Mouse (Mus musculus): ENCODE results near the gene Mia2. TPM values are rescaled to one million over a fixed set of nuclear protein-coding genes. Genes with fewer than 3 reads are reported as not detected.

The Mia2 gene
- polyA plus RNA-seq, 1 experiment = 59.8 TPM

DNA sequence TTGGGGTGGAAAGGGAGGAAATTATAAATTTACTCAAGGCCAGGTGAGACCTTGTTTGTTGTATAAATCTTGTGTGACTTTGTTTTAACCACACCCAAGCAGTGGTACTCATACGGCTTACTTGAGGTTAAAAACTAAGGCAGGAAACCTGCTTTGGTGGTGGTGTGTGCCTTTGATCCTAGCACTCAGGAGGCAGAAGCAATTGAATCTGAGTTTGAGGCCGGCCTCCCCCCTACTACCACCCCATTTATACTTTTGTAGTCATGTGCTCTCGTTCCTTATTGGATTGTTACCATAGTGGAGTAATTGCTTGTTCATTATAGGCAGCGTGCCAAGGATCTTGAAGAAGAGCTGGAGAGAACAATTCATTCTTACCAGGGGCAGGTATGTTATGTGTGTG lies 74.3 kb downstream of the Mia2 start:
- no peaks in the 10 kb centered on the region for H3K27me3 ChIP-seq (ENCODE audit: control insufficient read depth, insufficient read depth, low read length)
- WGBS = 75% methylated on average over 4 of the region's 4 CpGs
- no peak overlapping the region for H3K4me3 ChIP-seq (replicated peaks; ENCODE audit: insufficient read depth, low read depth, low read length)
- no peaks in the 10 kb centered on the region for H3K4me1 ChIP-seq (ENCODE audit: control insufficient read depth, insufficient read depth, low read length)
- DNase-seq = no peak
- no peak for TF ChIP-seq POLR2A (IDR thresholded peaks at IDR 0.05; ENCODE audit: borderline replicate concordance, insufficient read depth, low read length)
- no peak for TF ChIP-seq CTCF (IDR thresholded peaks at IDR 0.05; ENCODE audit: borderline replicate concordance, insufficient read depth, low read depth, low read length)
- no peak overlapping the region for H3K27ac ChIP-seq (ENCODE audit: insufficient read depth, low read length)

DNA sequence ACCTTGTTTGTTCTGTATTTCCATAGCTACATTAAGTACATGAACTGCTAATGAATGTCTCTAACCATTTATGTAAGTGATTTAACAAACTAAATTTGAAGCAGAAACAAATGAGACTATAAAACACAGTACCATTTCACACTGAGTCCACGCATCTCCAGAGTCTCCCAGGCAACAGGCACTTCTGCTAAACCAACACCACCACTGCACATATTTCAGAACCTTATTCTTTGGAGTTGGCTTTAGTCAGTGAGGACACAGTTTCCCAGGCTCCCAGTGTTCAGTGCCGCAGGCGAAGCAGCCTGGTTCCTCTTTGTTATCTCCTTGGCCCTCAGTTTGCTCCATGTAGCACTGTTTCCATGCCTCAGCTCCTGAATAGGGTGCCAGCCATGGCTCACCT lies 82.2 kb downstream of the Mia2 start:
- no peak overlapping the region for H3K4me3 ChIP-seq (replicated peaks; ENCODE audit: insufficient read depth, low read depth, low read length)
- H3K4me1 ChIP-seq (ENCODE audit: control insufficient read depth, insufficient read depth, low read length) = no peaks in the 10 kb centered on the region
- DNase-seq = no peak
- WGBS = 90% methylated on average over 3 of the region's 3 CpGs
- H3K27me3 ChIP-seq (ENCODE audit: control insufficient read depth, insufficient read depth, low read length) = no peaks in the 10 kb centered on the region
- no peak overlapping the region for H3K27ac ChIP-seq (ENCODE audit: insufficient read depth, low read length)
- no peak for TF ChIP-seq POLR2A (IDR thresholded peaks at IDR 0.05; ENCODE audit: borderline replicate concordance, insufficient read depth, low read length)

DNA sequence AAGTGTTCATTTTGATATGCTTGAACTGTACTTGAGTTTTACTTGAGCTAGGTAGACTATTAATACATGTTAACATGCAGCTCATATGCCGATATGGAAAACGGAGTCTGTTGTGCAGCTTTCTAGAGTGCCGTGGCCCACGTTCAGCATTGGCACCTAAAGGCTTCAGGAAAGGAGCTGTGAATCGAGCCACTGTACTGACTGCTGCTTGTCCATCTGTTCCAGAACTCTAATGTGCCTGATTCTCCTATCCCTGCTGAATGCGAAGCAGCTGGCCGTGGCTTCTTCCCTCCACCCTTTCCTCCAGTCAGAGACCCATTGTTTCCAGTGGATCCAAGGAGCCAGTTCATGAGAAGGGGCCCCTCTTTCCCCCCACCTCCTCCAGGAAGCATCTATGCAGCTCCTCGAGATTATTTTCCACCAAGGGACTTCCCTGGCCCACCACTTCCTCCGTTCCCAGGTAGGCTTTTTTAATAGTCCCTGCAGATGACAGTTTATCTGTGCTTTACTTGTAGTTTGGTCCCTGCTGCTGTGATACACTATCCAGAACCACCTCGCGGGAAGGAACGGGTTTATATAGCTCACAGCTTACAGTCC lies 92.6 kb downstream of the Mia2 start:
- 56% methylated on average over 12 of the region's 12 CpGs for WGBS
- no peak overlapping the region for H3K27ac ChIP-seq (ENCODE audit: insufficient read depth, low read length)
- H3K27me3 ChIP-seq (ENCODE audit: control insufficient read depth, insufficient read depth, low read length) = no peaks in the 10 kb centered on the region
- H3K4me1 ChIP-seq (ENCODE audit: control insufficient read depth, insufficient read depth, low read length) = no peaks in the 10 kb centered on the region
- DNase-seq = no peak
- no peak overlapping the region for H3K4me3 ChIP-seq (replicated peaks; ENCODE audit: insufficient read depth, low read depth, low read length)
- TF ChIP-seq CTCF (IDR thresholded peaks at IDR 0.05; ENCODE audit: borderline replicate concordance, insufficient read depth, low read depth, low read length) = no peak
- TF ChIP-seq POLR2A (IDR thresholded peaks at IDR 0.05; ENCODE audit: borderline replicate concordance, insufficient read depth, low read length) = no peak

DNA sequence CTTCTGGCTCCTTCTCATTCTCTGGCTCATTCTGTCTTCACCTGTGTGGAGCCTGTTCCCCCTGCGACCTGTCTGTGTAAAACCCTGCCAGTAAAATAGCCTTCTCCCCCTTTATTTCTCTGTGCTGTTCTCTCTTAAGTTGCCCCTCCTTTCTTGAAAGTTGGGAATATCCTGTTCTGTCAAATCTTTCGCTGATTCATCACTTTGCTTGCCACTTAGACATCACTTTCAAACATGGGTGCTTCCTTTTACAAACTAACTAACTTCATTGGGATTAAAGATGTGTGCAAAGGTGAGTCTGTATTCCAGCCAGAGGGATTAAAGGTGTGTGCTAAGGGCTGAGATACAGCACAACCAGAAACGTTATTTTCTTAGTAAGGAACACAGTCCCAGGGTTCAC lies 98.0 kb downstream of the Mia2 start:
- 88% methylated on average over 3 of the region's 3 CpGs for WGBS
- no peak for DNase-seq
- Histone ChIP-seq H3K4me3 (replicated peaks; ENCODE audit: insufficient read depth, low read depth, low read length) (no peak overlapping the region), H3K27ac (ENCODE audit: insufficient read depth, low read length) (no peak overlapping the region), H3K4me1 (ENCODE audit: control insufficient read depth, insufficient read depth, low read length) (no peaks in the 10 kb centered on the region), H3K27me3 (ENCODE audit: control insufficient read depth, insufficient read depth, low read length) (no peaks in the 10 kb centered on the region)
- TF ChIP-seq CTCF (IDR thresholded peaks at IDR 0.05; ENCODE audit: borderline replicate concordance, insufficient read depth, low read depth, low read length) (no peak), POLR2A (IDR thresholded peaks at IDR 0.05; ENCODE audit: borderline replicate concordance, insufficient read depth, low read length) (no peak)

DNA sequence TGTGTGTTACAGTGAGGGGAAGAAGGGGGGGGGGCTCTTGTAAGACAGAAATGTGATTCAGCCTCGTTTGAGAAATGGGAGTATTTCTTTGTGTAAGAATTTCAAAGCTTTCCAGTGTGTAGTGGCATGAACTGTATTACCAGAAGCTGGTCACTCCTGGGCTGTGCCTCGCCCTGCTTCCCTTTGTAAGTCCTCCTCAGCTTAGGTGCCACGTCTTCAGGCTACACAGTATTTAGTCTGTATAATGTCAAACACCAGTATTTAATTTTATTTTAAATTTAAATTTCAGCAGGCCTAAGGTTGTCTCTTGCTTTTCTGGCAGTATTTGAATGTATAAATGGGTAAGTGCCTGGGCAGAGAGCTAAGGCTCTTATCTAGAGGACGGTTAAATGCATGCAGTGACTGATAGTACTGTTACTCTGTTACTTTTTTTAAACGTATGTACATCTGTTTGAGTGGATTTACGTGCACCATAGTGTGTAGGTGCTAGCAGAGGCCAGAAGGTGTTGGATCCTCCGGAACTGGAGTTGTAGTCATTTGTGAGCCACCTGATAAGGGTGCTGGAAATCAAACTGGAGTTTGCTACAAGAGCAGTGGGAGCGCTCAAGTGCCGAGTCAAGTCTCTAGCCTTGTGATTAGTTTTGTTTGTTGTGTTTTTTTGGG lies 98.9 kb downstream of the Mia2 start:
- no peaks in the 10 kb centered on the region for H3K27me3 ChIP-seq (ENCODE audit: control insufficient read depth, insufficient read depth, low read length)

DNA sequence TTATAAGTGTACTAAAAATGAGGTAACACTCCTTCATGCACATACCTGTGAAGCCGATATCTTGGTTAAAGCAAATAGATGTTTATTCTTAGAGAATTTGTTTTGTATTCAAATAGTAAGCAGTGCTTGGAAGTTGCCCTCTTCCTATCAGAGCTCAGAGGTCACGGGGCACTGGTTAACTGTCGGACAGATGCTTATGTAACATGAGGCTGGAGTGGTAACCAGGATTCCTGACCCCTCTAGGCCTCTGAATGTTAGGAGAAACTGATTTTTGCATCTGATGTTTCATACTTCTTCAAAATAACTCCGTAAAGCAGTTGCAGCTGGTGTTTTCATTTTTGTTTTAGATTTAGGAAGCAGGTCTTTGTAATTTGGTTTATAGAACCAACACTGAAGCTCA lies 99.5 kb downstream of the Mia2 start:
- H3K4me1 ChIP-seq (ENCODE audit: control insufficient read depth, insufficient read depth, low read length) = no peaks in the 10 kb centered on the region
- H3K4me3 ChIP-seq (replicated peaks; ENCODE audit: insufficient read depth, low read depth, low read length) = no peak overlapping the region
- no peak for DNase-seq
- TF ChIP-seq POLR2A (IDR thresholded peaks at IDR 0.05; ENCODE audit: borderline replicate concordance, insufficient read depth, low read length) (no peak), CTCF (IDR thresholded peaks at IDR 0.05; ENCODE audit: borderline replicate concordance, insufficient read depth, low read depth, low read length) (no peak)
- no peak overlapping the region for H3K27ac ChIP-seq (ENCODE audit: insufficient read depth, low read length)
- WGBS = 95% methylated on average over 4 of the region's 4 CpGs
- no peaks in the 10 kb centered on the region for H3K27me3 ChIP-seq (ENCODE audit: control insufficient read depth, insufficient read depth, low read length)

More for the DNA sequence above, 98.9 kb downstream of the Mia2 start:
- Histone ChIP-seq H3K27ac (ENCODE audit: insufficient read depth, low read length) (no peak overlapping the region), H3K4me3 (replicated peaks; ENCODE audit: insufficient read depth, low read depth, low read length) (no peak overlapping the region), H3K4me1 (ENCODE audit: control insufficient read depth, insufficient read depth, low read length) (no peaks in the 10 kb centered on the region)
- WGBS = 86% methylated on average over 9 of the region's 9 CpGs
- DNase-seq = no peak
- TF ChIP-seq POLR2A (IDR thresholded peaks at IDR 0.05; ENCODE audit: borderline replicate concordance, insufficient read depth, low read length) = no peak
- no peak for TF ChIP-seq CTCF (IDR thresholded peaks at IDR 0.05; ENCODE audit: borderline replicate concordance, insufficient read depth, low read depth, low read length)

DNA sequence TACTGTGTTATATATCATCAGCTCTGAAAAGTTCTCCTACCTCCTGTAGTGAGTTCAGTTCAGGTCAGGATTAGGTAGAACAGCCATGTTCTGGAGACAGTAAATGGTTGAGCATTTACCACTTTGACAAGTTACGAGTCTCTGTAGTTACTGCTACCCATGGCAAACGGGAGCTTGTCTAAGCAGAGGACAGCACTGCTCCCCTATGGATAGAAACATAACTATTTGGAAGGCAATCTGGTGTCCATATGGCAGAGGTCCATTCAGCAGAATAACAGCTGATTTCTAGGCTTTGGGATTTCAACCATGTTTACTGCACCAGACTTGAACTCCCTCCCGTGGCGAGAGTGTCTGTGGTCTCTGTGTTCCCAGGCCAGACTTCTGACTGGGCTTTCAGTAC lies 100.3 kb downstream of the Mia2 start:
- WGBS = 11% methylated on average over 4 of the region's 4 CpGs
- H3K4me1 ChIP-seq (ENCODE audit: control insufficient read depth, insufficient read depth, low read length) = no peaks in the 10 kb centered on the region
- no peaks in the 10 kb centered on the region for H3K27me3 ChIP-seq (ENCODE audit: control insufficient read depth, insufficient read depth, low read length)
- no peak overlapping the region for H3K4me3 ChIP-seq (replicated peaks; ENCODE audit: insufficient read depth, low read depth, low read length)
- no peak overlapping the region for H3K27ac ChIP-seq (ENCODE audit: insufficient read depth, low read length)
- TF ChIP-seq POLR2A (IDR thresholded peaks at IDR 0.05; ENCODE audit: borderline replicate concordance, insufficient read depth, low read length) = no peak
- 0 out of 2 replicates have a peak, but pooled peaks have one; percentile 2 for TF ChIP-seq CTCF (IDR thresholded peaks at IDR 0.05; ENCODE audit: borderline replicate concordance, insufficient read depth, low read depth, low read length)
- peak; percentile 31 to 79 for DNase-seq

DNA sequence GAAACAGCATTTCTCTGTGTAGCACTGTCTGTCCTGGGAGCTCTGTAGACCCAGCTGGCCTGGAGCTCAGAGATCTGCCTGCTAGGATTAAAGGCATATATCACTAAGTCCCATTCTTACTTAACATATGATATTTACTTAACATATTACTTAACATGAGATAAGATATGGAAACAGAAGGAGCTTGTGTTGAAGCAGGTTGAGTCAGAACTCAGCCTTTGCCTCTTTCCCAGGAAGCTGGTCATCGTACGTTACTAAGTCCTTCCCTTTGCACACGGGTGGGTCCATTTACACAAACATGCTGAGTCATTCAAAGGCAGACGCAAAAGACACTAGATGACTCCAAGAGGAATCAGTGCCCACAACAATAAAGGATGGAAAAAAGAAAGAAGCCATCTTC lies 103.2 kb downstream of the Mia2 start:
- DNase-seq = no peak
- H3K27ac ChIP-seq (ENCODE audit: insufficient read depth, low read length) = no peak overlapping the region
- TF ChIP-seq POLR2A (IDR thresholded peaks at IDR 0.05; ENCODE audit: borderline replicate concordance, insufficient read depth, low read length) (no peak), CTCF (IDR thresholded peaks at IDR 0.05; ENCODE audit: borderline replicate concordance, insufficient read depth, low read depth, low read length) (no peak)
- 88% methylated on average over 4 of the region's 4 CpGs for WGBS
- H3K27me3 ChIP-seq (ENCODE audit: control insufficient read depth, insufficient read depth, low read length) = no peaks in the 10 kb centered on the region
- no peaks in the 10 kb centered on the region for H3K4me1 ChIP-seq (ENCODE audit: control insufficient read depth, insufficient read depth, low read length)
- no peak overlapping the region for H3K4me3 ChIP-seq (replicated peaks; ENCODE audit: insufficient read depth, low read depth, low read length)

Data from cerebellum, adult 2 months (tissue).